Mouse (Mus musculus) embryonic stem cell, embryonic (primary cell): Measurements from ENCODE around the gene Tet3.

Experiments used
- CTCF ChIA-PET, 4 experiments: fragments of 300-600 bp in 2 of 4; fragments of 350-600 bp in 2 of 4; sonication (Branson Sonifier 250); formaldehyde crosslinking; loops; one replicate each; lab custom pipeline; 2022; ENCODE audit warnings: inconsistent platforms in 2 of 4; lab: Charles Lee
- POLR2A ChIA-PET, 4 experiments: fragments of 300-600 bp in 2 of 4; fragments of 350-600 bp in 2 of 4; sonication (Branson Sonifier 250); formaldehyde crosslinking; loops; one replicate each; lab custom pipeline; 2022; ENCODE audit warnings: antibody characterized with exemption in 4 of 4, inconsistent platforms in 1 of 4; lab: Charles Lee

The Tet3 gene

DNA sequence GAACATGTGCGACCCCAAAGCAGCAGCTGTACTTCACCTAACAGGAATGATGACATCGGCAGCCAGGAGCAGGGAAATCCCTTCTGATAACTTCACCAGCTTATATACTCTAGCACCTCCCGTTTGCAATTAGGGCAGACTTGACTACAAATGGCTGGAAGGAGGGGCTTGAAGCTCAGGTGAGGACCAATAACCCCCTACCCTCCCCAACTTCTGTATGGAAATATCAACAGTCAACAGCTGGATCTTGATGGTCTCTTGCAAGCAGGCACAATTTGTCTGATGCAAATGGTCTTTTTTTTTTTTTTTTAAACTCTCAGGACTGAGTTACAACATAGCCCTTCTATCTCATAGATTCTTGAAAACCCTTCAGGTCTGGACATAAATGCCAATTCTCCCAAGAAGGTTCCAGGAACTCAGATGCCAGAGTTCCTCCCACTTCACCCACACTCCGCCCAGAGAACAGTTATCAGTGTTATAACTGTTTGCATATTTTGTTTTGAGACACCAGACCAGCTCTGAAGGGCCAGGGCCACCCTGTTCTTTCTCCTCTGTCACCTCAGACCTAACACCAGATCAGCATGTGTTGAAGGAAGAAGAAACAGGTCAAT, at the start of gene Tet3:
Gene Tet3 (minus strand): TSS at position 51 of the 611 bp plus-strand sequence.
- POLR2A ChIA-PET = interaction anchor here in 2 of 4 experiments (0.6 to 1.2 kb wide), 5 partner anchors 9 to 1116 kb away, joined by 3 to 6 read pairs (median 3); partner anchors contain the start of genes Mob1a (in 1 of the 2) and Mthfd2 (in 1 of the 2)

GRCm38 (mm10) chr6:83507168-83507546, 48.3 kb upstream of the Tet3 start:
- ChIA-PET CTCF (interaction anchor here in 3 of 4 experiments (0.6 to 1.0 kb wide), 5 partner anchors 76 to 796 kb away, joined by 3 to 7 read pairs (median 3); partner anchors contain the start of gene Dctn1 (in 1 of the 3)), POLR2A (interaction anchor here in 3 of 4 experiments (0.6 to 1.5 kb wide), 29 partner anchors 9 to 453 kb away, joined by 3 to 12 read pairs (median 4); partner anchors contain the start of genes Mob1a (in 2 of the 3), Mthfd2 (in 2 of the 3), Aup1 (in 1 of the 3) and Vax2 (in 1 of the 3))

More for the DNA sequence above, at the start of gene Tet3:
- CTCF ChIA-PET = interaction anchor here in 1 of 4 experiments (0.6 kb wide), 1 partner anchor 8 kb away, joined by 6 read pairs; no protein-coding TSS in a partner anchor

GRCm38 (mm10) chr6:83506258-83507167, 47.6 kb upstream of the Tet3 start, which contains the start of gene Dguok:
TSS of gene Dguok (minus strand) at chr6:83506969.
- POLR2A ChIA-PET = interaction anchor here in 3 of 4 experiments (0.6 to 1.5 kb wide), 30 partner anchors 8 to 452 kb away, joined by 3 to 12 read pairs (median 3); partner anchors contain the start of genes Mob1a (in 2 of the 3), Mthfd2 (in 2 of the 3), Aup1 (in 1 of the 3) and Vax2 (in 1 of the 3)
- CTCF ChIA-PET = interaction anchor here in 3 of 4 experiments (0.5 to 1.0 kb wide), 5 partner anchors 76 to 1730 kb away, joined by 3 to 7 read pairs (median 4); partner anchors contain the start of gene Dctn1 (in 1 of the 3)

- ChIA-PET POLR2A (interaction anchor here in 1 of 4 experiments (0.7 to 1.2 kb wide), 2 partner anchors 166 to 383 kb away, joined by 3 read pairs; no protein-coding TSS in a partner anchor), CTCF (no interaction called here)
These were observed 46.7 kb upstream of the Tet3 start for GRCm38 (mm10) chr6:83505554-83505953.

- CTCF ChIA-PET = interaction anchor here in 1 of 4 experiments (1.3 kb wide), 1 partner anchor 62 kb away, joined by 3 read pairs; no protein-coding TSS in a partner anchor
- POLR2A ChIA-PET = interaction anchor here in 2 of 4 experiments (0.6 to 1.1 kb wide), 3 partner anchors 48 to 216 kb away, joined by 3 to 5 read pairs (median 4); no protein-coding TSS in a partner anchor
These were observed 44.5 kb upstream of the Tet3 start for GRCm38 (mm10) chr6:83503361-83503760.

- ChIA-PET POLR2A (interaction anchor here in 1 of 4 experiments (1.1 kb wide), 1 partner anchor 68 kb away, joined by 4 read pairs; no protein-coding TSS in a partner anchor), CTCF (interaction anchor here in 1 of 4 experiments (1.3 kb wide), 1 partner anchor 61 kb away, joined by 3 read pairs; no protein-coding TSS in a partner anchor)
These were observed 43.8 kb upstream of the Tet3 start for GRCm38 (mm10) chr6:83502656-83503055.

DNA sequence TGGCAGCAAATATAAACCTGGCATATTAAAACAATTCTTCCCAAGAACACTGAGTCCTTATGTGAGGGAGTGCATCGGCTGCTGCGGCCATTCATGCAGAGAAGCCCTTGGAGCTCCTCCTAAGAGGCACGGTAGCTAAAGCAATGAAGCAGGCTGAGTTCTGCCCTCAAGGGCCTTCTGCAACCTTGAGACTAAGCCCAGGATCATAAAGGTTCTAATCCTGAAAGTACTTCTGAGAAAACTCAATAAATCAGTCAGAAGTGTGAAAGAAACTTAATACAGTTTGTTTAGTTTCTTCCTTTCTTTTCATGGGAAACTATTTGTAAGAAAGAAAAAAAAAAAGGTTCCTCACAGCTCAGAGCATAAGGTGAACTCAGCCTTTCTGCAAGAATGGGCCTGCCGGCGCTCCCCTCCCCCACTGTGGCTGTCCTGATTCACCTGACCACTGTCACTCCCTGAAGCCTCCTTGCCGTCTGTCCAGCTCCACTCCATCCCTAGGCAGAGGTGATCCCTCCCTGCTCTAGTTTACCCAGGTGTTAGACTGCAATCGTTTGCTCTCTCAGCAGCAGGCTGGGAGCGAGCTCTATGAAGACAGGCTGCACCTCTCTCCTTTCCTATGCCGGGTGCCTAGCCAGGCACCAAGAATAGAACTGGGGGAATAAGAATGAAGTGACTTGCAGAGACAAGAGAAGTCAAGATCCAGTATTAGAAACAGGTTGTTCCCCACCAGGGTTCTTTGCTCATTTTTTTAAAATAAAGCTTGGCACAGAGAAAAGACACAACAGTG, 42.8 kb upstream of the Tet3 start:
- ChIA-PET POLR2A (no interaction called here), CTCF (interaction anchor here in 3 of 4 experiments (0.6 to 1.3 kb wide), 6 partner anchors 60 to 353 kb away, joined by 3 to 13 read pairs (median 3); no protein-coding TSS in a partner anchor)

GRCm38 (mm10) chr6:83500462-83500861, 41.6 kb upstream of the Tet3 start:
- POLR2A ChIA-PET = interaction anchor here in 1 of 4 experiments (1.0 kb wide), 1 partner anchor 12 kb away, joined by 3 read pairs; no protein-coding TSS in a partner anchor
- CTCF ChIA-PET = interaction anchor here in 3 of 4 experiments (0.6 to 1.2 kb wide), 11 partner anchors 9 to 290 kb away, joined by 3 to 9 read pairs (median 3); no protein-coding TSS in a partner anchor

- CTCF ChIA-PET = interaction anchor here in 2 of 4 experiments (0.6 to 0.8 kb wide), 2 partner anchors 181 to 229 kb away, joined by 3 read pairs; no protein-coding TSS in a partner anchor
- POLR2A ChIA-PET = interaction anchor here in 1 of 4 experiments (1.3 kb wide), 1 partner anchor 8 kb away, joined by 6 read pairs; the partner anchor contains the start of gene Dguok
These were observed 40.2 kb upstream of the Tet3 start for GRCm38 (mm10) chr6:83499078-83499477.

- ChIA-PET POLR2A (interaction anchor here in 2 of 4 experiments (0.6 to 2.3 kb wide), 11 partner anchors 10 to 180 kb away, joined by 3 to 6 read pairs (median 3); partner anchors contain the start of gene Dguok (in 2 of the 2)), CTCF (interaction anchor here in 2 of 4 experiments (0.5 to 1.4 kb wide), 3 partner anchors 20 to 334 kb away, joined by 3 to 6 read pairs (median 3); no protein-coding TSS in a partner anchor)
These were observed 38.1 kb upstream of the Tet3 start for GRCm38 (mm10) chr6:83496753-83497710.

- POLR2A ChIA-PET = interaction anchor here in 2 of 4 experiments (1.2 to 2.3 kb wide), 5 partner anchors 11 to 122 kb away, joined by 3 to 6 read pairs (median 4); partner anchors contain the start of gene Dguok (in 2 of the 2)
- CTCF ChIA-PET = interaction anchor here in 1 of 4 experiments (0.6 kb wide), 1 partner anchor 333 kb away, joined by 3 read pairs; no protein-coding TSS in a partner anchor
These were observed 37.3 kb upstream of the Tet3 start for GRCm38 (mm10) chr6:83496009-83496752.

DNA sequence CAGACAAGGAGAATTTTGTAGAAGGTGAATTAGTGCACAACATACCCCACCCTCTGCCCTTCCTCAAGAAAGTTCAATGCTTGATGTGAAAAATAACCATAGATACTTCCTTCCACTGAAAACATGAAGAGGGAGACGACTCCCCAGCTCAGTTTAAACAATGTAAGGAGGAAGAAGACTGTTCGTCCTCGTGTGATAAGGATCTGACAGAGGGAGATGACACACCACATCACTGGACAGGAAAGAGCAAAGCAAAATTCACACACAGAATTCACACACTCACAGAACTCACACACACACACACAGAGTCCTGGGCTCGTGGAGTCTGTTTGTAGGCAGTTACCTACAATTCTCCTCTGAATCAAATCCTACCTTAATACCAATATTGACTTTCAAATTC, 31.7 kb upstream of the Tet3 start:
- CTCF ChIA-PET = no interaction called here
- POLR2A ChIA-PET = no interaction called here

- CTCF ChIA-PET = no interaction called here
These were observed 29.3 kb upstream of the Tet3 start for GRCm38 (mm10) chr6:83488200-83488599.

GRCm38 (mm10) chr6:83487298-83487697, 28.4 kb upstream of the Tet3 start:
- POLR2A ChIA-PET = interaction anchor here in 1 of 4 experiments (2.4 kb wide), 1 partner anchor 20 kb away, joined by 5 read pairs; the partner anchor contains the start of gene Dguok
- CTCF ChIA-PET = no interaction called here

More at GRCm38 (mm10) chr6:83488200-83488599, 29.3 kb upstream of the Tet3 start:
- POLR2A ChIA-PET = interaction anchor here in 2 of 4 experiments (0.9 to 2.4 kb wide), 2 partner anchors 12 to 19 kb away, joined by 3 to 5 read pairs; partner anchors contain the start of gene Dguok (in 1 of the 2)

DNA sequence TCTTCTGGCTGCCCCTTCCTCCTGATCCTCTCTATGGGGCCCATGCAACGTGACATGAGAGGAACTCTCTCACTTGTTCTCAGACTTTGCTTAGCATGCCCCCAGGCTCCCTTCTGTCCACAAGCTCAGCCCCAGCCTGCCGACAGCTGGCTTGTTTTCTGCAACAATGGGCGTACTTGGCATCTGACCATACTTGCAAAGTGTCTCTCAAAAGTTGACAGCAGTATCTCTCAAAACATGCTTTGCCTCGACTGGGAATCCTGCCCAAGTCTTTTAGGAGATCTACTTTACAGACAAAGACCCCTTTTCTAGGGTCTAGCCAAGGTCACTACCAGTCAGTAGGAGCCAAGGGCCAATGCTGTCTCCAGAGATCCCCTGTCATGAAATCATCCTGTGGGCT, 27.0 kb upstream of the Tet3 start:
- ChIA-PET POLR2A (no interaction called here), CTCF (no interaction called here)
